Mouse (Mus musculus) B cell, adult 62 days (primary cell): ENCODE results near the gene Pdcl3. TPM values are rescaled to one million over a fixed set of nuclear protein-coding genes. Genes with fewer than 3 reads are reported as not detected.

Source experiments
- total RNA-seq: library from RNA; stranded (reverse); gene quantifications from 4 replicates; pipeline ENCODE4 v1.2.4, GENCODE M21; 2023

Gene Pdcl3
- total RNA-seq = 23.4 to 30.7 TPM (median 28.6 TPM) in 4 replicates

GRCm38 (mm10) chr1:38985308-38985707 lies at the start of gene Pdcl3:
Pdcl3 (plus strand) TSS chr1:38985608.

GRCm38 (mm10) chr1:38938849-38939248 lies 46.6 kb upstream of the Pdcl3 start, which contains the start of gene Nms:
Nms (plus strand) TSS chr1:38939149.

Other genes with a start within 250 kb of the Pdcl3 start
- gene Lonrf2, start 148.9 kb upstream of the Pdcl3 start, total RNA-seq = not detected in 4 replicates
- 28.8 to 32.3 TPM (median 30.5 TPM) in 4 replicates for gene Chst10, start 87.4 kb upstream of the Pdcl3 start, total RNA-seq
- gene Nms, start 46.5 kb upstream of the Pdcl3 start, total RNA-seq = not detected in 4 replicates
- gene Npas2, start 208.1 kb downstream of the Pdcl3 start, total RNA-seq = not detected in 4 replicates